9 mouse cellular contexts compared by ENCODE assay signal in the genomic region with DNA sequence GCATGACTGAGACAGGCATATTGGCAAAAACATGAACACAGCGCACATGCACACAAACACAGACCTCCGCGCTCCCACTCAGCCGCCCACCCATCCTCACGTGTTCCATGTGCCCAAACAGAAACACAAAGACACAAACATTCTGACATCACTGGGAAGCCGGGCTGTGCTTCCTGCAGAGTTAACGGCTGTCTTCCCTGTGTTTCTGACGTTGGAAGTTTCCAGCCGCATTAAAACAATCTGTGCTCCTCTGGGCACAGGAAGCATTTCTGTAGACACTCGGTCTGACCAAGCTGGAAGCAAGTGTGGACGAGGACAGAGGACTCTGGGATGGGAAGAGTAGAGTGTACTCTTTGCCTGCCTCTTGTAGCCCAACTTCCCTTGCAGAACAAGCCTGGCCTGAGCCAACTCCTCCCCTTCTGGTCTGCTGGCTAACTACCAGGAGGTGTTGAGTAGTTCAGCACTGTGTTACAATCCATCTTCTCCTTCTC.
DNase-seq lines count a peak whose midpoint lies in the region; ATAC-seq lines count a peak whose summit lies in the region.
"Had no signal": no experiment of that assay in that cellular context is flagged by ENCODE, and none has a peak within 500 bp of the region (broad histone marks: within the 10 kb centered on the region; RNA-seq: fewer than 3 reads in every experiment).

No protein-coding gene starts in this region.

- no peak overlapping the region for H3K4me2 ChIP-seq in midbrain, embryonic 13.5 days (replicated peaks)
- H3K4me2 ChIP-seq: intestine, embryonic 15.5 days had no signal

- no peaks in the 10 kb centered on the region for H3K9me3 ChIP-seq in embryonic facial prominence, embryonic 10.5 days
- H3K9me3 ChIP-seq in midbrain, embryonic 13.5 days = no peaks in the 10 kb centered on the region
- H3K9me3 ChIP-seq: intestine, embryonic 15.5 days had no signal

- no peak overlapping the region for H3K4me3 ChIP-seq in embryonic facial prominence, embryonic 10.5 days
- no peak overlapping the region for H3K4me3 ChIP-seq in midbrain, embryonic 13.5 days (replicated peaks)
- H3K4me3 ChIP-seq: intestine, embryonic 15.5 days had no signal

- no peak for ATAC-seq in midbrain, embryonic 13.5 days
- ATAC-seq: intestine, embryonic 15.5 days had no signal

- H3K27me3 ChIP-seq in embryonic facial prominence, embryonic 10.5 days (replicated peaks; ENCODE audit: low read depth, poor library complexity, severe bottlenecking) = peaks cover 9% of the 10 kb centered on the region; the same call in 1 of the 2 replicates
- H3K27me3 ChIP-seq in midbrain, embryonic 13.5 days = no peaks in the 10 kb centered on the region

- DNase-seq in ovary, postnatal 36 days (ENCODE audit: low spot score) = peak; percentile 6
- DNase-seq in ovary, adult 18-20 months (ENCODE audit: low spot score) = no peak
- no peak for DNase-seq in embryonic facial prominence, embryonic 10.5 days (ENCODE audit: low spot score)
- peak; percentile 80 to 82 for DNase-seq in layer of hippocampus, postnatal 36 days
- DNase-seq in Muller cell, postnatal 12 days (ENCODE audit: inconsistent ontology term) = no peak
- DNase-seq in gastrocnemius, postnatal 4 days (ENCODE audit: low spot score in 2 of 2) = no peak

- H3K9ac ChIP-seq in midbrain, embryonic 13.5 days (replicated peaks) = no peak overlapping the region
- H3K9ac ChIP-seq: intestine, embryonic 15.5 days; liver, embryonic 14.5 days had no signal

- H3K36me3 ChIP-seq in embryonic facial prominence, embryonic 10.5 days (replicated peaks) = no peaks in the 10 kb centered on the region
- no peaks in the 10 kb centered on the region for H3K36me3 ChIP-seq in midbrain, embryonic 13.5 days
- H3K36me3 ChIP-seq: intestine, embryonic 15.5 days had no signal

- H3K27ac ChIP-seq in embryonic facial prominence, embryonic 10.5 days (replicated peaks) = 0 out of 2 replicates have a peak overlapping the region, but pooled peaks have one; percentile 7
- no peak overlapping the region for H3K27ac ChIP-seq in midbrain, embryonic 13.5 days
- H3K27ac ChIP-seq: intestine, embryonic 15.5 days; liver, embryonic 14.5 days had no signal

- H3K4me1 ChIP-seq in embryonic facial prominence, embryonic 10.5 days = peaks cover 33% of the 10 kb centered on the region
- peaks cover 3% of the 10 kb centered on the region; the same call in 1 of the 2 replicates for H3K4me1 ChIP-seq in midbrain, embryonic 13.5 days (replicated peaks)
- H3K4me1 ChIP-seq: intestine, embryonic 15.5 days had no signal

- WGBS in embryonic facial prominence, embryonic 10.5 days = 75% methylated on average over 11 of the region's 11 CpGs
- WGBS in midbrain, embryonic 13.5 days = 82% methylated on average over 11 of the region's 11 CpGs

Comparison
In these comparisons a context has a peak if more than half of its experiments do, and no peak if none do; other contexts are left out.
1. DNase-seq: peak in ovary, postnatal 36 days (single experiment) and layer of hippocampus, postnatal 36 days (2 of 2); none in ovary, adult 18-20 months (single experiment), embryonic facial prominence, embryonic 10.5 days (single experiment), Muller cell, postnatal 12 days (single experiment) and gastrocnemius, postnatal 4 days (0 of 2).